Comparison of ENCODE assay signal across 10 mouse cellular contexts in the genomic region with DNA sequence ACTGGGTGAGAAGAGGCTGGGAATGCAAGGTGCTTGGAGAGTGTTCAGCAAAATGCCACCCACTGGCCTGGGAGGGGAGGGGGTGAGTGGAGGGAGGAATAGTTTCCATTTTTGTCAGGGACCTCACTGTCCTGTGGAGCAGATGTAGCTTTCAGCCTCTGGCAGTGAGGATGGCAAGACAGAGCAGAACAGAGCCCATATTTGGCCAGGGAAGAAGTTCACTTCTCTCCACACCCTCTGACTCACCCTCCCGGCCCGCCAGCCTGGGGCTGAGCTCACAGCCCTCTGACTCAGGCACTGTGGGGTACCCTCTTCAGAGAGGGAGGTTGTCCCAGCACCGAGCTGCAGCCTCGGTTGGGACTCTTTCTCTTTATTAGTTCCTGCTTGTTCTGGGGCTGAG.
DNase-seq lines count a peak whose midpoint lies in the region; ATAC-seq lines count a peak whose summit lies in the region.
"Had no signal": no experiment of that assay in that cellular context is flagged by ENCODE, and none has a peak within 500 bp of the region (broad histone marks: within the 10 kb centered on the region; RNA-seq: fewer than 3 reads in every experiment).

No protein-coding gene starts in this region.

- H3K4me2 ChIP-seq in intestine, embryonic 16.5 days (ENCODE audit: low read depth, low read length): no peak overlapping the region
- H3K4me2 ChIP-seq in stomach, embryonic 15.5 days: no peak overlapping the region
- no peak overlapping the region for H3K4me2 ChIP-seq in hindbrain, embryonic 16.5 days (ENCODE audit: low read length)
- H3K4me2 ChIP-seq in hindbrain, embryonic 13.5 days: no peak overlapping the region

- peak; percentile 92 for ATAC-seq in intestine, embryonic 16.5 days
- ATAC-seq in stomach, embryonic 15.5 days (ENCODE audit: insufficient read depth, low FRiP score, low read depth): peak; percentile 73
- no peak for ATAC-seq in hindbrain, embryonic 16.5 days
- no peak for ATAC-seq in hindbrain, embryonic 13.5 days (ENCODE audit: low FRiP score)

- peak; percentile 75 for DNase-seq in adrenal gland, postnatal 10 days
- peak; percentile 70 for DNase-seq in gastrocnemius, postnatal 14 days
- DNase-seq in frontal cortex, adult 2 months (ENCODE audit: extremely low spot score in 1 of 2, low spot score in 1 of 2): no peak
- DNase-seq in layer of hippocampus, adult 9-10 months (ENCODE audit: low spot score): no peak
- DNase-seq: kidney, adult 11 months had no signal

- intact Hi-C loops in gastrocnemius, postnatal 14 days (cut with DNase I; ENCODE audit: low total_unique reads): no loop called here

- H3K4me1 ChIP-seq in intestine, embryonic 16.5 days (ENCODE audit: control insufficient read depth, insufficient read depth, low read length): no peaks in the 10 kb centered on the region; the same call in 1 of the 2 replicates
- peaks cover 7% of the 10 kb centered on the region; the same call in 1 of the 2 replicates for H3K4me1 ChIP-seq in stomach, embryonic 15.5 days
- no peaks in the 10 kb centered on the region for H3K4me1 ChIP-seq in hindbrain, embryonic 16.5 days (ENCODE audit: control insufficient read depth, insufficient read depth, low read depth, low read length)
- H3K4me1 ChIP-seq in hindbrain, embryonic 13.5 days (replicated peaks): no peaks in the 10 kb centered on the region

- H3K4me3 ChIP-seq in intestine, embryonic 16.5 days (ENCODE audit: low read length): no peak overlapping the region
- no peak overlapping the region for H3K4me3 ChIP-seq in stomach, embryonic 15.5 days (replicated peaks)
- H3K4me3 ChIP-seq in hindbrain, embryonic 16.5 days (ENCODE audit: low read length): no peak overlapping the region
- H3K4me3 ChIP-seq in hindbrain, embryonic 13.5 days: no peak overlapping the region
- H3K4me3 ChIP-seq: megakaryocyte, embryonic 14.5 days had no signal

- WGBS in intestine, embryonic 16.5 days: 22% methylated on average over 4 of the region's 4 CpGs
- 29% methylated on average over 4 of the region's 4 CpGs for WGBS in stomach, embryonic 15.5 days
- 43% methylated on average over 4 of the region's 4 CpGs for WGBS in hindbrain, embryonic 16.5 days
- WGBS in hindbrain, embryonic 13.5 days: 52% methylated on average over 4 of the region's 4 CpGs

- H3K9me3 ChIP-seq in intestine, embryonic 16.5 days (ENCODE audit: control insufficient read depth, low read length): no peaks in the 10 kb centered on the region
- H3K9me3 ChIP-seq in stomach, embryonic 15.5 days: no peaks in the 10 kb centered on the region
- no peaks in the 10 kb centered on the region for H3K9me3 ChIP-seq in hindbrain, embryonic 16.5 days (ENCODE audit: control insufficient read depth, low read length)
- no peaks in the 10 kb centered on the region for H3K9me3 ChIP-seq in hindbrain, embryonic 13.5 days
- H3K9me3 ChIP-seq: megakaryocyte, embryonic 14.5 days had no signal

- no peaks in the 10 kb centered on the region for H3K27me3 ChIP-seq in intestine, embryonic 16.5 days (replicated peaks; ENCODE audit: control insufficient read depth, insufficient read depth, low read length)
- H3K27me3 ChIP-seq in stomach, embryonic 15.5 days (replicated peaks): no peaks in the 10 kb centered on the region
- no peaks in the 10 kb centered on the region for H3K27me3 ChIP-seq in hindbrain, embryonic 16.5 days (replicated peaks; ENCODE audit: control insufficient read depth, insufficient read depth, low read length)
- H3K27me3 ChIP-seq in hindbrain, embryonic 13.5 days: no peaks in the 10 kb centered on the region

- H3K27ac ChIP-seq in intestine, embryonic 16.5 days (ENCODE audit: low read length): peak overlapping the region; percentile 70
- H3K27ac ChIP-seq in stomach, embryonic 15.5 days: peak overlapping the region; percentile 63; the same call in 1 of the 2 replicates
- no peak overlapping the region for H3K27ac ChIP-seq in hindbrain, embryonic 16.5 days (ENCODE audit: low read depth, low read length)
- no peak overlapping the region for H3K27ac ChIP-seq in hindbrain, embryonic 13.5 days

- H3K9ac ChIP-seq in intestine, embryonic 16.5 days (ENCODE audit: low read depth, low read length): 0 out of 2 replicates have a peak overlapping the region, but pooled peaks have one; percentile 30
- no peak overlapping the region for H3K9ac ChIP-seq in stomach, embryonic 15.5 days
- H3K9ac ChIP-seq in hindbrain, embryonic 16.5 days (ENCODE audit: low read depth, low read length): no peak overlapping the region
- no peak overlapping the region for H3K9ac ChIP-seq in hindbrain, embryonic 13.5 days

- H3K36me3 ChIP-seq in intestine, embryonic 16.5 days (ENCODE audit: control insufficient read depth, insufficient read depth, low read length): no peaks in the 10 kb centered on the region
- H3K36me3 ChIP-seq in stomach, embryonic 15.5 days: no peaks in the 10 kb centered on the region
- H3K36me3 ChIP-seq in hindbrain, embryonic 16.5 days (ENCODE audit: control insufficient read depth, insufficient read depth, low read length): no peaks in the 10 kb centered on the region
- H3K36me3 ChIP-seq in hindbrain, embryonic 13.5 days: no peaks in the 10 kb centered on the region

Comparison
In these comparisons a context has a peak if more than half of its experiments do, and no peak if none do; other contexts are left out.
1. DNase-seq: peak in adrenal gland, postnatal 10 days (single experiment) and gastrocnemius, postnatal 14 days (single experiment); none in frontal cortex, adult 2 months (0 of 2) and layer of hippocampus, adult 9-10 months (single experiment).
2. ATAC-seq: peak in intestine, embryonic 16.5 days (single experiment) and stomach, embryonic 15.5 days (single experiment); none in hindbrain, embryonic 16.5 days (single experiment) and hindbrain, embryonic 13.5 days (single experiment).
3. H3K27ac ChIP-seq: peak in intestine, embryonic 16.5 days (single experiment) and stomach, embryonic 15.5 days (single experiment); none in hindbrain, embryonic 16.5 days (single experiment) and hindbrain, embryonic 13.5 days (single experiment).